Mouse (Mus musculus) heart, embryonic 14.5 days (tissue): ENCODE results near the gene Lbr. TPM values are rescaled to one million over a fixed set of nuclear protein-coding genes. Genes with fewer than 3 reads are reported as not detected.

ENCODE experiments used
- ATAC-seq: fragments of 200-750 bp; cut with Nextera tagmentation; 2 replicates; pipeline ENCODE4 v1.8.0; 2017; ENCODE audit warnings: low read depth, moderate TSS enrichment; ENCODE audit not compliant: insufficient number of reproducible peaks, insufficient read depth, low FRiP score
- H3K27ac ChIP-seq, 2 experiments: fragments of 200-500 bp in 1 of 2; fragments of 300-500 bp in 1 of 2; sonication (generic) in 1 of 2; replicated peaks in 1 of 2; 2 replicates each; pipeline ENCODE4 v1.5.1; 2012 to 2014; ENCODE audit warnings: low read depth in 2 of 2, low read length in 2 of 2, control low read depth in 1 of 2, mild to moderate bottlenecking in 1 of 2, mixed read lengths in 1 of 2; ENCODE audit not compliant: control insufficient read depth in 1 of 2, insufficient read depth in 1 of 2
- H3K27me3 ChIP-seq: fragments of 300-500 bp; sonication (generic); 2 replicates; pipeline ENCODE4 v1.6.1; 2014; ENCODE audit warnings: mild to moderate bottlenecking, low read length, control low read depth; ENCODE audit not compliant: control insufficient read depth, insufficient read depth
- H3K36me3 ChIP-seq: fragments of 300-500 bp; sonication (generic); 2 replicates; pipeline ENCODE4 v1.6.1; 2014; ENCODE audit warnings: mild to moderate bottlenecking, control low read depth, low read length, mixed read lengths; ENCODE audit not compliant: control insufficient read depth, insufficient read depth
- H3K4me1 ChIP-seq, 2 experiments: fragments of 200-500 bp in 1 of 2; fragments of 300-500 bp in 1 of 2; sonication (generic) in 1 of 2; 2 replicates each; pipeline ENCODE4 v1.6.1; 2012 to 2014; ENCODE audit warnings: low read length in 2 of 2, control low read depth in 1 of 2, mixed read lengths in 1 of 2; ENCODE audit not compliant: control insufficient read depth in 2 of 2, insufficient read depth in 2 of 2
- H3K4me2 ChIP-seq: fragments of 300-500 bp; sonication (generic); 2 replicates; pipeline ENCODE4 v1.6.1; 2014; ENCODE audit warnings: mild to moderate bottlenecking, low read length
- H3K4me3 ChIP-seq, 2 experiments: fragments of 200-500 bp in 1 of 2; fragments of 300-500 bp in 1 of 2; sonication (generic) in 1 of 2; 2 replicates each; pipeline ENCODE4 v1.5.1; 2012 to 2014; ENCODE audit warnings: low read length in 2 of 2, mild to moderate bottlenecking in 2 of 2, control low read depth in 1 of 2, low read depth in 1 of 2, moderate library complexity in 1 of 2; ENCODE audit not compliant: control insufficient read depth in 1 of 2, insufficient read depth in 1 of 2
- H3K9ac ChIP-seq: fragments of 300-500 bp; sonication (generic); 2 replicates; pipeline ENCODE4 v1.6.1; 2014; ENCODE audit warnings: mild to moderate bottlenecking, low read length
- H3K9me3 ChIP-seq: fragments of 300-500 bp; sonication (generic); 2 replicates; pipeline ENCODE4 v1.6.1; 2016; ENCODE audit warnings: low read length, control low read depth; ENCODE audit not compliant: control insufficient read depth
- WGBS: fragments of 180-500 bp; shearing (Covaris S2); extraction: QIAGEN DNeasy Blood & Tissue Kit; methylation state at CpG from one replicate; pipeline ENCODE4 v1.1.7; 2014; 5-methylcytosine and 5-hydroxymethylcytosine counted together
- polyA plus RNA-seq: library from polyadenylated mRNA; unstranded; fragments of >200 nt; fragmentation: Nextera tagmentation; extraction: Ambion mirVana; gene quantifications from 2 replicates; pipeline ENCODE4 v1.2.1, GENCODE M21; 2014

Lbr gene
- polyA plus RNA-seq, 1 experiment from 2014 or later, result 65.0 TPM

DNA sequence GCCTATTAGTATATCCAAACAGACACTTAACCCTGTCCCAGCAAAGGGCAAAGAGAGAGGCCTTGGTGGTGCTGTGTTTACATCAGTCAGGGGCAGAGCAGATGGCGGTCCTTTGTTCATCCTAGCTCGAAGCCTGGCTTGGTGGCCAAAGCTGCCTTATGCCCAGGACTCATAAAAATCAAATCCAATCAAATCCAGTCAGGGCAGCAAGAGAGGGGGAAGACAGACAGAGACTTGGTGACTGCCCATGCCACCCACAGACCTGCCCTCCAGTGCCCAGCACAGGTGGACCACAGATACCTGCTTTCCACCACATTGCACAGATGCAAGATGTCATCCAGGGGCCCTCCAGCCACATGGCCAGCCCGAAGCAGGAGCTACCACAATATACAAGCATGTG is 33.8 kb upstream of the Lbr start:
- no peak for ATAC-seq
- H3K9me3 ChIP-seq, result no peaks in the 10 kb centered on the region
- no peak overlapping the region for H3K4me3 ChIP-seq
- WGBS, result 77% methylated on average over 3 of the region's 3 CpGs
- H3K36me3 ChIP-seq, result no peaks in the 10 kb centered on the region
- no peak overlapping the region for H3K4me2 ChIP-seq
- no peak overlapping the region for H3K9ac ChIP-seq
- peaks cover 5 to 7% of the 10 kb centered on the region in 2 experiments for H3K4me1 ChIP-seq
- no peaks in the 10 kb centered on the region; the same call in 1 of the 2 replicates for H3K27me3 ChIP-seq
- H3K27ac ChIP-seq, result no peak overlapping the region

DNA sequence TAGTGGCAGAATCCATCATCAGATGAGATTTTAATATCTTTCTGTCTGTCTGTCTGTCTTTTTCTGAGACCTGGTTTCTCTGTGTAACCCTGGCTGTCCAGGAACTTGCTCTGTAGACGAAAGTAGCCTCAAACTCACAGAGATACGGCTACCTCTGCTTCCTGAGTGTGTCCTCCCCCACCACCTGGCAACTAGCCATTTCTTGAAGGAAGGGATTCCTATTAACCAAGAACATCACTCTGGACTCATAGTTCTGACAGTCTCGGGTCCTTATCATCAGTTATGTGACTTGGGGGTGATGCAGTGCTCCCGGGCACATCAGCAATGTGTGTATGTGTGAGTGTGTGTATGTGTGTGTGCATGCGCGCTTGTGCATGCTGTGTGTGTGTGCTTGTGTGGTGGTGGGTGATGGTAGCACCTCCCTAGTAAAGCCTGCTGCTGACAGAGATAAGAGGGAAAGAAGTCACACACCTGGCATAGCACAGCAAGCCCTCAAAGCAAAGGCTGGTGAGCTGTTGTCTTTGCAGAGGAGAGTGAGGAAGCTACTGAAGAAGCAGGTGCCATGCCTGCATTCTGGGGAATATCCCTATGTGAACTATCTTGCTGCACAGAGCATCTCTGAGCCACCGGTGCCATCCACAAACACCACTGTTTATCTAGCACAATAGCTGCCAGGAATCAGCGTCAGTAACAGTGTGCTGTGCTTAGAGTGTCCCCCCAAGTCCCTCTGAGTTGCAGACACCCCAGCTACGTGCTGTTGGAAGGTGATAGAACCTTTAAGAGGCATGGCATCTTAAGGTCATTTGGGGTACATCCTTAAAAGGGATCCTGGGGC is 30.5 kb upstream of the Lbr start:
- ATAC-seq, result no peak
- Histone ChIP-seq H3K4me1 (no peaks in the 10 kb centered on the region), H3K27ac (no peak overlapping the region), H3K9ac (no peak overlapping the region), H3K4me3 (no peak overlapping the region), H3K4me2 (no peak overlapping the region), H3K36me3 (no peaks in the 10 kb centered on the region), H3K27me3 (no peaks in the 10 kb centered on the region; the same call in 1 of the 2 replicates), H3K9me3 (no peaks in the 10 kb centered on the region)
- WGBS, result 60% methylated on average over 9 of the region's 9 CpGs

DNA sequence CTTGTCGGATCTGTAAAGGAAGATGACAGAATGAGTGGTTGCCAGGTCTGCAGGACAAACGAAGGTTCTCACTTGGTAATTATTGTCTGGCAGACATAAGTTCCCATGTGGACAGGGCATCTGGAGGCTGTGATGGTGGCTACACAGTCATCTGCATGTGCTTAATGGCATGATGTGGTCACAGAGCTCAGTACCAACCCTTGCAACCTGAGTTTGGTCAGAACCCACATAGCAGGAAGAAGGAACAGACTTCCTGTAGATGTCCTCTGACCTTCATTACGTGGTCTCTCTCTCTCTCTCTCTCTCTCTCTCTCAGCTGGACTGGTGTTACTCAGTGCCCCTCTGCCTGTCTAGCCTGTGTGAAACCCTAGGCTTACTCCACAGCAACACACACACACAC is 29.8 kb upstream of the Lbr start:
- Histone ChIP-seq H3K9me3 (no peaks in the 10 kb centered on the region), H3K9ac (no peak overlapping the region), H3K4me3 (no peak overlapping the region), H3K27ac (no peak overlapping the region), H3K4me1 (no peaks in the 10 kb centered on the region), H3K4me2 (no peak overlapping the region), H3K36me3 (no peaks in the 10 kb centered on the region), H3K27me3 (no peaks in the 10 kb centered on the region)
- no peak for ATAC-seq
- 66% methylated on average over 3 of the region's 3 CpGs for WGBS

DNA sequence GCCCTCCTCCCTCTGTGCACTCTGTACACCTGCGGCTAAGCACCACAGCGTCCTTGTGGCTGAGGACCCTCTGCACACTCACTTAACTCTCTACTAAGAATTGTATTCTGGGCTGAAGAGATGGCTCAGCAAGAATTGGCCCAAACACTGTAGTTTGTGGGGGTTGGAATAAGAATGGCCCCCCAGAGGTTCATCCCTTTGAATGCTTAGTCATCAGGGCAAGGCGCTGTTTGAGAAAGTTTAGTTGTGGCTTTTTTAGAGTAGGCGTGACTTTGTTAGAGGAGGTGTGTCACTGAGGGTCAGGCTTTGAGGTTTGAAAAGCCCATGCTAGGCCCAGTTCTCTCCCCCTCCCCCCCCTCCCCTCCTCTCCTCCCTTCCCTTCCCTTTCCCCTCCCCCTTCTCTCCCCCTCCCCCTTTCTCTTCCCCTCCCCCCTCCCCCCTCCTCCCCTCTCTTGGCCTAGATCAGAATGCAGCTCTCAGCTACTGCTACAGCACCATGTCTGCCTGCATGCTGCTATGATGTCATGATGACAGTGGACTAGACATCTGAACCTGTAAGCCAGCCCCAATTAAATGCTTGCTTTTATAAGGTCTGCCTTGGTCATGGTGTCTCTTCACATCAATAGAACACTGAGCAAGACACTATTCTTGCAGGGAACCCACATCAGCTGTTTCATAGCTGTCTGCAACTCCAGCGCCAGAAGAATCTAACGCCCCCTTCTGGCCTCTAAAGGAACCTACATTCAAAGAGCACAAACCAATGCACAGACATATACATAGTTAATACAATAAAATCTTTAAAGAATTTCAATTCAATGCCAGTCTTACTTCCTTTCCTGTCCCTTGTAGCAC is 23.8 kb upstream of the Lbr start:
- H3K4me3 ChIP-seq, result no peak overlapping the region
- no peaks in the 10 kb centered on the region for H3K9me3 ChIP-seq
- WGBS, result 82% methylated on average over 6 of the region's 6 CpGs
- ATAC-seq, result no peak
- H3K36me3 ChIP-seq, result no peaks in the 10 kb centered on the region
- no peak overlapping the region for H3K9ac ChIP-seq
- peaks cover 0 to 2% of the 10 kb centered on the region in 2 experiments; a peak in 1 of 4 replicates for H3K4me1 ChIP-seq
- H3K4me2 ChIP-seq, result no peak overlapping the region
- H3K27ac ChIP-seq, result no peak overlapping the region
- H3K27me3 ChIP-seq, result no peaks in the 10 kb centered on the region

DNA sequence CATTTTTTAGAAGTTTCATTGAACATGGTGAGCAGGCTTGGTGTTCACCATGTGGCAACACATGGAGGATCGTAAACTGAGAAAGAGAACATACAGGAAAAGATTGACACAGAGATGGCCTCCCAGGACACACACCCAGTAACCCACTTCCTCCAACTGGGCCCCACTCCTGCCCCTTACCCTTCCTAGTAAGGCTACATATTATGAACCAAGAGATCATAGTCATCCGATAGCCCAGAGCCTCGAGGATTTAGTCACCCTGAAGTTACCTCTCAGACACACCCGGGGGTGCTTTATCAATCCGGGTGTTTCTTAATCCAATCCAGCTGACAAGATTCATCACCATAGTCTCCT is 23.0 kb upstream of the Lbr start:
- H3K9me3 ChIP-seq, result no peaks in the 10 kb centered on the region
- H3K4me3 ChIP-seq, result no peak overlapping the region
- no peak overlapping the region for H3K27ac ChIP-seq
- no peak for ATAC-seq
- no peaks in the 10 kb centered on the region for H3K36me3 ChIP-seq
- no peaks in the 10 kb centered on the region for H3K27me3 ChIP-seq
- 69% methylated on average over 5 of the region's 5 CpGs for WGBS
- H3K4me2 ChIP-seq, result no peak overlapping the region
- peaks cover under 1 to 2% of the 10 kb centered on the region in 2 experiments; a peak in 1 of 4 replicates for H3K4me1 ChIP-seq
- H3K9ac ChIP-seq, result no peak overlapping the region

DNA sequence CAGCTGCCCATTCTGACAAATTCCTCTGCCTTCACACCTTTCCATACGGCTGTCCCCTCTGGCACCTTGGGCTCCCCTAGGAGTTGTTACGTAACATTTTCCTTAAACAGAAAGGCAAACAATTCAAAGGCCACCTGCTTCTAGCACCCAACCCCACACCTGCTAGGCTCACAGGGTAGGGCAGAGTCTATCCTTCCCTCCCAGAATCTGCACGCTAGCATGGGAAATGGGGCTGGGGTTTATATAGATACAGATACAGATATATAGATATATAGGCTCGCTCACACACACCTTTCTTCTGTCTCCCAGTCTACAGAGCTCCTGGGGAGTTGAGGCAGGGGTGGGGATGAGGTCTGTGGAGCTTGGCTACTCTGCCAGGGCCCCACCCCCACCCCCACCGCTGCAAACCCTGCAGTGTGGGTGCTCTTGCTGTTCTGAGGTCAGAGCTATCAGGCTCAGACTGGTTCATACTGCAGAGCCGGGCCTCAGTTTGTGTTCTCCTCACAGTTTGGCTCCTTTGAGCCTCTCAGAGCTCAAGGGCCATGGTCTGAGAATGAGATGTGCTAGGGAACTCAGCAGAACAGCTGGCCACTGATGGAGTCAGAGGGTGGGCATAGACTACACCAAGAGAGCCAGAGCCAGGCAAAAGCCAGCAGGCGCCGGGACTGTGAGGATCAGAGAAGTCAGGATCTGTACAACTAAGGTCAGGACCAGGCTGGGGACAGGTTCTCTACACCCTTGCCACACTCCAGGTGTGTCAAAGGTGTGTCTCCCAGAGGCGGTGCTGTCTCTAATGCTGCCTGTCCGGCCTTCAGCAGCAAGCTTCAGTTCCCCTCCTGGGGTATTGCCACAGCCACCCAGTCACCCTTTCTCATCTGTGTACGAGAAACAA is 22.4 kb upstream of the Lbr start:
- Histone ChIP-seq H3K9me3 (no peaks in the 10 kb centered on the region), H3K9ac (no peak overlapping the region), H3K4me3 (no peak overlapping the region), H3K27me3 (no peaks in the 10 kb centered on the region), H3K36me3 (no peaks in the 10 kb centered on the region), H3K27ac (no peak overlapping the region), H3K4me2 (no peak overlapping the region), H3K4me1 (peaks cover 2 to 5% of the 10 kb centered on the region in 2 experiments; a peak in 1 of 4 replicates)
- 69% methylated on average over 11 of the region's 11 CpGs for WGBS
- ATAC-seq, result no peak

DNA sequence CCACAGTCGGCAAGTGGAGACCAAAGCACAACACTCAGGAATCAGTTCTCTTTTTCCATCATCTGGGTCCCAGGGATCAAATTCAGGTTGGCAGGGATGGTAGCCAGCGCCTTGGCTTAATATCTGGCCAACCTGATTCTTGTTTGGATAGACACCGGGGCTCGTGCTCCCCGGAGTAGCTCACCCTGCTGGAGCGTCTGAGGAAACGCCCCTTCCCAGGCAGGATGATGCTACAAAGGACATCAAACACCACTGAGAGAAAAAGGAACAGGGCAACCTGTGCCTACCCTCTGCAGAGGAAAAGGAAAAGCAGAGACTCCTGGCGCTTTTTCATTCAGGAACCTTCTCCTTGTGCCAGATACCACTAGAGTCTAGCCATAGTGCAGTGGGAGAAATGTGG is 20.6 kb upstream of the Lbr start:
- Histone ChIP-seq H3K9ac (no peak overlapping the region), H3K27me3 (no peaks in the 10 kb centered on the region), H3K4me3 (no peak overlapping the region), H3K4me2 (no peak overlapping the region), H3K36me3 (no peaks in the 10 kb centered on the region), H3K27ac (no peak overlapping the region), H3K4me1 (peaks cover 2 to 5% of the 10 kb centered on the region in 2 experiments; a peak in 1 of 4 replicates), H3K9me3 (no peaks in the 10 kb centered on the region)
- ATAC-seq, result no peak
- 34% methylated on average over 8 of the region's 8 CpGs for WGBS
